Mouse (Mus musculus) stomach, postnatal 0 days (tissue): ENCODE results near the gene Rtf1.

Experiments used
- CTCF ChIP-seq: IDR thresholded peaks from 2 replicates; pipeline ENCODE4 v1.5.1; 2016; ENCODE audit warnings: antibody characterized with exemption, low read depth, mild to moderate bottlenecking, moderate library complexity
- EP300 ChIP-seq: optimal IDR thresholded peaks from 2 replicates; pipeline ENCODE3; 2016; ENCODE audit warnings: antibody characterized with exemption

GRCm38 (mm10) chr2:119730735-119731134 lies 55.9 kb downstream of the Rtf1 start:
- TF ChIP-seq EP300 (no peak), CTCF (no peak)
